Mouse (Mus musculus): ENCODE results near the gene Dmwd. TPM values are rescaled to one million over a fixed set of nuclear protein-coding genes. Genes with fewer than 3 reads are reported as not detected.
A peak's percentile ranks its signal among the peaks of the same experiment; 100 is the strongest.

Gene Dmwd
- total and polyA plus RNA-seq, 2 experiments from 2014 or later: 33.1 to 134 TPM

- no peaks in the 10 kb centered on the region for H3K9me3 ChIP-seq (ENCODE audit: low read length)
- H3K4me1 ChIP-seq (ENCODE audit: insufficient read depth, low read length): peaks cover 14% of the 10 kb centered on the region
- TF ChIP-seq CTCF (IDR thresholded peaks at IDR 0.05): no peak
- H3K36me3 ChIP-seq (ENCODE audit: insufficient read depth, low read length): peaks cover 9% of the 10 kb centered on the region
- peak overlapping the region; percentile 48 for H3K4me3 ChIP-seq (ENCODE audit: low read depth, low read length)
- ATAC-seq (ENCODE audit: low FRiP score) (peak; percentile 81), DNase-seq (ENCODE audit: low spot score) (peak; percentile 95)
- H3K9ac ChIP-seq (replicated peaks; ENCODE audit: low read length, poor library complexity, severe bottlenecking): 0 out of 2 replicates have a peak overlapping the region, but pooled peaks have one; percentile 55
- H3K4me2 ChIP-seq (ENCODE audit: low read depth, low read length, poor library complexity, severe bottlenecking): peak overlapping the region; percentile 98
- H3K27ac ChIP-seq (ENCODE audit: low read depth, low read length): peak overlapping the region; percentile 51
- peaks cover 8% of the 10 kb centered on the region for H3K27me3 ChIP-seq (ENCODE audit: insufficient read depth, low read length)
- 3% methylated on average over 40 of the region's 45 CpGs for WGBS
Measured at GRCm38 (mm10) chr7:19093537-19094385, 17.7 kb downstream of the Dmwd start.

GRCm38 (mm10) chr7:19094471-19094825 is 18.4 kb downstream of the Dmwd start, which contains the start of gene Six5:
TSS of gene Six5 (plus strand) at chr7:19094594.
- under 1% methylated on average over 23 of the region's 36 CpGs for WGBS
- H3K27me3 ChIP-seq (ENCODE audit: insufficient read depth, low read length): peaks cover 8% of the 10 kb centered on the region
- ATAC-seq (ENCODE audit: low FRiP score): peak; percentile 8; the same call in 1 of the 2 replicates
- no peak for TF ChIP-seq CTCF (IDR thresholded peaks at IDR 0.05)
- H3K4me3 ChIP-seq (ENCODE audit: low read depth, low read length): peak within 1 kb of the TSS; percentile 48
- H3K4me2 ChIP-seq (ENCODE audit: low read depth, low read length, poor library complexity, severe bottlenecking): peak within 1 kb of the TSS; percentile 98
- peak within 1 kb of the TSS; percentile 51 for H3K27ac ChIP-seq (ENCODE audit: low read depth, low read length)
- H3K9ac ChIP-seq (replicated peaks; ENCODE audit: low read length, poor library complexity, severe bottlenecking): peak within 1 kb of the TSS; percentile 55
- no peaks in the 10 kb centered on the region for H3K9me3 ChIP-seq (ENCODE audit: low read length)
- peak; percentile 28 for DNase-seq (ENCODE audit: low spot score)
- H3K4me1 ChIP-seq (ENCODE audit: insufficient read depth, low read length): peaks cover 14% of the 10 kb centered on the region
- H3K36me3 ChIP-seq (ENCODE audit: insufficient read depth, low read length): peaks cover 7% of the 10 kb centered on the region; the same call in 1 of the 2 replicates

GRCm38 (mm10) chr7:19094826-19095750 is 19.1 kb downstream of the Dmwd start:
- Histone ChIP-seq H3K9ac (replicated peaks; ENCODE audit: low read length, poor library complexity, severe bottlenecking) (peak overlapping the region; percentile 55), H3K27ac (ENCODE audit: low read depth, low read length) (peak overlapping the region; percentile 51), H3K4me1 (ENCODE audit: insufficient read depth, low read length) (peaks cover 14% of the 10 kb centered on the region), H3K9me3 (ENCODE audit: low read length) (no peaks in the 10 kb centered on the region), H3K4me3 (ENCODE audit: low read depth, low read length) (peak overlapping the region; percentile 48), H3K27me3 (ENCODE audit: insufficient read depth, low read length) (peaks cover 8% of the 10 kb centered on the region), H3K4me2 (ENCODE audit: low read depth, low read length, poor library complexity, severe bottlenecking) (peak overlapping the region; percentile 98), H3K36me3 (ENCODE audit: insufficient read depth, low read length) (peaks cover 7% of the 10 kb centered on the region; the same call in 1 of the 2 replicates)
- DNase-seq (ENCODE audit: low spot score) (peak; percentile 23), ATAC-seq (ENCODE audit: low FRiP score) (no peak)
- WGBS: 0% methylated on average over 82 of the region's 87 CpGs
- TF ChIP-seq CTCF (IDR thresholded peaks at IDR 0.05): no peak

GRCm38 (mm10) chr7:19095751-19096110 is 19.7 kb downstream of the Dmwd start:
- no peaks in the 10 kb centered on the region for H3K9me3 ChIP-seq (ENCODE audit: low read length)
- peak; percentile 37 for DNase-seq (ENCODE audit: low spot score)
- H3K4me2 ChIP-seq (ENCODE audit: low read depth, low read length, poor library complexity, severe bottlenecking): peak overlapping the region; percentile 98
- H3K27me3 ChIP-seq (ENCODE audit: insufficient read depth, low read length): peaks cover 8% of the 10 kb centered on the region
- H3K4me3 ChIP-seq (ENCODE audit: low read depth, low read length): peak overlapping the region; percentile 48
- H3K27ac ChIP-seq (ENCODE audit: low read depth, low read length): no peak overlapping the region
- H3K4me1 ChIP-seq (ENCODE audit: insufficient read depth, low read length): peaks cover 14% of the 10 kb centered on the region
- H3K36me3 ChIP-seq (ENCODE audit: insufficient read depth, low read length): peaks cover 7% of the 10 kb centered on the region; the same call in 1 of the 2 replicates
- no peak for TF ChIP-seq CTCF (IDR thresholded peaks at IDR 0.05)
- WGBS: 1% methylated on average over 19 of the region's 19 CpGs
- ATAC-seq (ENCODE audit: low FRiP score): no peak
- peak overlapping the region; percentile 24; the same call in 1 of the 2 replicates for H3K9ac ChIP-seq (replicated peaks; ENCODE audit: low read length, poor library complexity, severe bottlenecking)

- Histone ChIP-seq H3K36me3 (ENCODE audit: insufficient read depth, low read length) (peaks cover 3% of the 10 kb centered on the region), H3K27me3 (ENCODE audit: insufficient read depth, low read length) (peaks cover 8% of the 10 kb centered on the region), H3K9ac (replicated peaks; ENCODE audit: low read length, poor library complexity, severe bottlenecking) (peak overlapping the region; percentile 36; the same call in 1 of the 2 replicates), H3K9me3 (ENCODE audit: low read length) (no peaks in the 10 kb centered on the region), H3K4me2 (ENCODE audit: low read depth, low read length, poor library complexity, severe bottlenecking) (peak overlapping the region; percentile 98; the same call in 1 of the 2 replicates), H3K4me3 (ENCODE audit: low read depth, low read length) (no peak overlapping the region), H3K27ac (ENCODE audit: low read depth, low read length) (no peak overlapping the region), H3K4me1 (ENCODE audit: insufficient read depth, low read length) (peaks cover 14% of the 10 kb centered on the region)
- 52% methylated on average over 5 of the region's 5 CpGs for WGBS
- no peak for DNase-seq (ENCODE audit: low spot score)
- ATAC-seq (ENCODE audit: low FRiP score): no peak
- no peak for TF ChIP-seq CTCF (IDR thresholded peaks at IDR 0.05)
Measured at GRCm38 (mm10) chr7:19096421-19096976, 20.5 kb downstream of the Dmwd start.

All from midbrain, postnatal 0 days (tissue).